Mouse (Mus musculus): ENCODE data around the gene Natd1.

Gene Natd1

DNA sequence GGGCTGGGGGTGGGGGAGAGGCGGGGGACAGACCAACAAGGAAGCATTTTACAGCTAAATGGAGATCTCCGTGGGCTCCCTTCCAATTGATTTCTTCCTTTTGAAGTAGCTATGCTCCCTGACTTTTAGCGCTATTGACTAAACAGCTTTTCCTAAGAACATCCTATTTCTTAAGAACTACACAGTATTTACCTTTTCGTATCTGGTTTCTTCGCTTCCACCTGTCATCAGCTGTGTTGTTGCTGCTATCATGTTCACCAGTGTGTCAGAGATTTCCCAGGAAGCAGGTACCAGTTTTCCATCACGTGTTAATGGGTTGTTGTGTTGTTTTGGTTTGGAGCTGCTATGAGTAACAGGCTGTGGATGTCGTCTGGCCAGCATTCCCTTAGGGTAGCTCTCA is at the start of gene Natd1:
TSS of gene Natd1 (minus strand) at position 260 of the 400 bp plus-strand sequence.
- DNase-seq = no peak

DNA sequence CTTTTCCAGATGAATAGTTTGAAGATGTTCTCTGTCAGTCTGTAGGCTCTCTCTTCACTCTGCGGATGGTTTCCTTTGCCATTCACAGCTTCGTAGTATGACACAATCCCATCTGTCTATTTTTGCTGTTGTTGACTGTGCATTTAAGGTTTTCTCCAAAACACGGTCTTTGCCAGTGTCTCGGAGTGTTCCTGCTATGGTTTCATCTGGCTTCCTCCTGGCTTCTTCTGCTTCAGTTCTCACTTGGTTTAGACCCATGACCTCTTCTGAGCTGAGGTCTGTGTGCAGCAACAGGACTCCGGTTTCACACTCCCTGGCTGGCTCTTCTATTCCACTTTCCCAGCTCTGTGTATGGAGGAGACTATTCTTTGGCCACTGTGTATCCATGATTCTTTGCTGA is 48.2 kb upstream of the Natd1 start:
- no peak for DNase-seq

DNA sequence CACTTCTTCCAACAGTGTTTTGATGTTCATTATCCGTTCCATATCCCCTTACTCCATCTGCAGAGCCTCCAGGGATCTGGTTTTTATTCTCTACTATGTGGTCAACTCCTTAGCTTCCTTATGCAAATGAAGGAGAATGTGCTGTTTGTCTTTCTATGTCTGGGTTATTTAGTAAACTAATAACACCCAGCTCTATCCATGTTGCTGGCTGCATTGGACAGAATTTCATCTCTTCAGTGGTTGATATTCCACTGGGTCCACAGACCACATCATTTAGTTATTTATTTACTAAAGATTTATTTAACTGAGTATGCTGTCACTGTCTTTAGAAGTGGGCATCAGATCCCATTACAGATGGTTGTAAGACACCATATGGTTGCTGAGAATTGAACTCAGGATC is 46.6 kb upstream of the Natd1 start:
- DNase-seq = no peak

DNA sequence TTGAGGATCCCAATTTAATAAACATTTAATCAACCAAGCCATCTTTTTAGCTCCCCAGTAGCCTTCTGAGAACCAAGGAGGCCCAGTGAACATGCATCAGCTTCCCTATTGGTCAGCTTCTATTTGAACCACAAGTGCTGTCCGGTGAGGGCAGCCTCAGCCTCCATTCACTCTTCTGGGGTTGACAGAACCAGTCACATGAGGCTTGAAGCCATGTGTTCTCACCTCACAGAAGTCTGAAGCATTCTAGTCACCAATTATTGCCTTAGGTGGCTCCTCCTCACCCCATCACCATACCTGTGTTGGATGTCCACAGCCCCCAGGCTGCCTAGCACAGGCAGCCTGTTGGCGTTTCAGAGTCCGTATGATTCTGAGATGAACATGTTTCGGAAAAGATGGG is 44.4 kb upstream of the Natd1 start:
- no peak for DNase-seq

DNA sequence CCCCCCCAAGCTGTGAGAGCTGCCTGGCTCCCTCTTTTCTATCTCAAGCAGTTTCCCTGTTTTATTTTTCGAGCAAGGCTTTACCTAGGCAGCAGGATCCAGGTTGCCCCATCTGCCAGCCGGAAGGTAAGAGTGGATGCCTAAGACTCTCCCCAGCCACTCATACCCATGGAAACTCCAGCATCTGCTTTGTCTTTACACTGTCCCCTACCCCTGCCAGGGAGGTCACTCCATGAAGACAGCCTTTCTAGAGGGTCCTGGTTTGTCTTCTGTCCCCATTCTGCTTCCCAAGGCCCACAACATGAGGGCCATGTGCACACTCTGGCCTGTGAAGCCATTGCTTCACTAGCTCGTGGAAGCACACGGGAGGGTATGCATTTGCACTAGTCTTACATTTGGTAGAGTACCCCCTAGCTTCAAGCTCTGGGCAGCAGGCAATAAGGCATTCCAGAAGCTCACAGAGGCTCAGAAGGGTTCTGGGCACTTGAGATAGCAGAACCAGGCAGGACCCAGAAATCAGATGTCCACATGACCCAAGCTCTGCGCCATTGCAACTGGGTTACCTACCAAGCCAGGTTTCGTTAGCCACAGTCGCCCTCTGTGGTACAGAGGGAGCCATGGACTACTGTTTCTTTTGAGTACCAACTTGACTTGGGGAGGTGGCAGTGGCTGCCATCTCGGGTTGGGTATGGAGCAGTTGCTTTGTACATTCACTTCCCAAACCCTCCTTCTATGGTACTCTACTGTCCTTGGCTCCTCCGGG is 41.3 kb upstream of the Natd1 start:
- no peak for DNase-seq

DNA sequence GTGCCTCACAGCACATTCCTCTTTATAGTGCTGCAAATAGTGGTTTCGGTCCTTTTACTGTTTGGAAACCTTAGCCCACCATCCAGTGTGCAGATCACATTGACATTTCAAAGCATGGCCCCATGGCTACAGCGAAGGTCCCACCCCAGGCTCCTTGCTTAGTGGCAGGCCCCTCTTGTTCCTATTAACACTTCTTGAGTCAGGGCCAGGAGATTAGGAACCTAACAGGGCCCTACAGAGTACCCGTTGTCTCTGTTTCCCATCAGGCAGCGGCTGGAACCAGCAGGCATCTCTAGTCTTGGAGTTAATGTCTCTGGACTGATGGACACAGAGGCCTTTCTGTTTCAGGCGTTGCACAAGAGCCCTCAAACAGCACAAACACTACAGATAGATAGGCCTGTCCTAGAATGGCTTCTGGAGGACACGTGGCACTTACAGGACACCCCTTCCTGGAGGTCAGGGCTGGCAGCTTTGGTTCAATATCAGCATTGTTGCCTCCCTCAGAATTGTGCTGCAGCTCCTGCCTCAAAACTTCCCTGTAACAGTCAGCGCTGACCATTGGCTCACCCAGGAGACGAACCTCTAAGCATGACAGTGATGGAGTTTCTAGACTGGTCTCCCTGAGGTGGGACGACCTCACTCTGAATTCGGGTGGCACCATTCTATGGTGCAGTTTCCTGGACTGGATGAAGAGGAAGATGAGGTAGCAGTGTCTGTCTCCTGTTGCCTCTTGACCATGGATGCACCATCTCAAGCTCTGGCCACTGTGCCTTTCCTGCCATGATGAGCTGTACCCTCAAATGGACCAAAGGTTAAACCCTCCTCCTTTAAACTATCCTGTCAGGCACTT is 39.9 kb upstream of the Natd1 start:
- DNase-seq = no peak

DNA sequence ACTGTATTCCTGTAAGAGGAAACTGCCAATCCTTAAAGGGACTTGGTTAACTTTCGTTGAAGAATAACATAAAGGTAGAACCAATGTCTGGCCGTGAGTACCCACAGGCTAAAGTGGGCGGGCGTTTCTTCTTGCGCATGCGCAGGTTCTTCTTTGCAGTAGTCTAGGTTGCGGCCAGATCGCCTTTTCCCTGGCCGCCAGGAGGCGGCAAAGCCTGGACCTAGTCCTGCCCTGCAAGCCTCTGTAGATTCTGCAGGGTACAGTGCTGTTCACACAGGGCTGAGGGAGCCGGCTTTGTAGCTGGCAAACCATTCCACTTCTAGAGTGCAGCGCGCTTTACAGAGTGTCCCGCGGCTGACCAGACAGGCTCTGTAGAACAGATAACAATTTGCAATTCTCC is 39.3 kb upstream of the Natd1 start:
- DNase-seq = peak; percentile 84

DNA sequence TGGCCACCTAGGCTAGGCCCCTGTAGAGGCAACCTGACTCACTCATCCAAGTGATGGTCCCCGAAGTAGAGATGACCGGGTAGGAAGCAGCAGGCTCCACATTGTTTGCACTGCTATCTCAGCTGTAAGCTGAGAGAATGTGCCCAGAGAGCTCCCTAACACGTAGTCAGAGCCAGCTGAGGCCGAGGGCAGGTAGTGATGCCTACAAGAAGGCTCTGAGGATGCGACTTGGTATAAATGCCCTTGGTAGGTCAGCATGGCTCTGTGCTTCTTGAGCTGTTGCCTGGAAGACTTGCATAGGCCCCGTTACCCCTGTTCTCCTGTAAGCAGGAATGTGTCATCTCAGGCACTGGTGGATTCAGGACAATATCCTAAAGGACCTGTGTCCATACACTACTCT is 38.4 kb upstream of the Natd1 start:
- no peak for DNase-seq

DNA sequence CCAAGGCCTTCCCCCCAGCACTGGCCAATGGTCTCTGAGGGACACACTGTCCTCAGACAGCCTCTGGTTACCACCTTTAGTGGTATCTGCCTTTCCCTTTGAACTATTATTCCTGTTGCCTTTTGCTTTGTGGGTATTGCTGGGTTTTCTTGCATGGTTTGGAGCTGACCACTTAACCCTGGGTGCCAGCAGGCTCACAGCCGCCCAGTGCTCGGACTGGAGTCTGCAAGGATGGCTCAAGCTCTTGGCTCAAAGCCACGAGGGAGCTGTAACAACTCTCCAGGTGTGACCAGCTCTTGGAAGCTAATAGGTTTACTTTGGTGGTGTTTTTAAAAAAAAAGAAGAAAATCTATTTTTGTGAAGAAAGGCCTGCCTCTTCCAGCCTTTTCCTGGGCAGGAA is 37.8 kb upstream of the Natd1 start:
- DNase-seq = no peak

DNA sequence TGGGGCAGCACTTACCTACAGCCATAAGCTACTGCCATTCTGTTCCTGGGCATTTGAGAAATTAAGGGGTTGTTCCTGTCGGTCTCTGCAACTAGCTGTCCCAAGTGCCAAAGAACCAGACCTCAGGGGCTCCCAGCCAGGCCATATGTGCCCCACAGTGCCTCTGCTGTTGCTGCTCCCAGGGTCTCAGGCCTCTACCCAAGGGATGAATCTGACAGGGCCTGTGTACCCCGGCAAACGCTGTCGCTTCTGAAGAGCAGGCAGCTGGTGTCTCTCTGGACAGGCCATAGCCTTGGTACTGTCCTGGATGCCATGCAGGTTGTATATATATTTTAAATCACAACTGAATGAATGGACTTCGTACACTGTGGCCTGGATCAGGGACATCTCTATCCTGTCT is 37.3 kb upstream of the Natd1 start:
- no peak for DNase-seq

DNA sequence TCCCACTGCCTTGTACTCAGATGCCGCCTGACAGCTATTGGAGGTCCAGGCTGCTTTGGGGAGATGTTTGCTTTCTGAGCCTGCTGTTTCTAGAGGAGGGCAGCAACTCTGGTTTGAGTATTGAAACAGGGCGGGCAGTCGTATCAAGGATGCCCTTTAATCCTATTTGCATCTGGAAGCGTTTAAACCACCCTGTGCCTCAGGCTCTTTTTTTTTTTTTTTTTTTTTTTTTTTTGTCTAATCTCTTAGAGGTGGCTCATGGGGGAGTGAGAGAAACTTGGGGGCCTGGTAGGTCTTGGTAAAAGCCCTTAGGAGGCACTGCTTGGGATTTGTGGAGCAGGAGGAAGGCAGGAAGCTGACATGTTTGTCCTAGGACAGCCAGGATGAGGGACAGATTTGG is 30.5 kb upstream of the Natd1 start:
- no peak for DNase-seq

DNA sequence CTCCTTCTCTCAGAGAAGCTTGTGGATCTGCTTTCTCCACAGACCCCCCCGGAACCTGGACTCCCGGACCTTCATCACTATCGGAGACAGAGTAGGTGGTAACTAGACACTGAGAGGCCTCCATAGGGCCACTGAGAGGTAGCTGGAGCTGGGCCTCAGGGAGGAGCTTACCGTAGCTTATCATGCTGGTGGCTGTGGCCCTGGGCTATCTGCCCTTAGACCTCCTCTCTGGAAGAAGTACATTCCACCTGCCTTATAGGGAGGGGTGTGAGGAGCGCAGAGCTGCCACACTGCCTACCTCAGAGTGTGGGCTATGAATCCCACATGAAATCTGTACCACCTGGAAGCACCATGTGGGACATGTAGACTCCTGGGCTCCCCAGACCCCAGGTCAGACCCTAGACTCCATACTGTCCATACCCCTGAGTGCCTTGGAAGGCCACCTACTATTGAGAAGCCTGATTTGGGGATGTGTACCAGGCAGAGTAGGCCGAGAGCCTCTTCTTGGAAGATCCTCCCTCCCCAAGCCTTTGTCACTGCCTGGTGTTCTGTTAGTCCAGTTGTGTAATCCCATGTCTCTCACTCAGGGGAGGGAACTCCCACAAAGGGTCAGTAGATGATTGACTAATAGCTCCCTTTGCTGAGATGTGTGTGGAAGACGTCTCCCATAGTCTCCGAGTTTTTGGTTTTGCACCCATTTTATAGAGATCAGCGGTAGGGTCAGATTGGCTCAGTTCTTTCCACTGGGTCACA is 27.9 kb upstream of the Natd1 start:
- DNase-seq = no peak

DNA sequence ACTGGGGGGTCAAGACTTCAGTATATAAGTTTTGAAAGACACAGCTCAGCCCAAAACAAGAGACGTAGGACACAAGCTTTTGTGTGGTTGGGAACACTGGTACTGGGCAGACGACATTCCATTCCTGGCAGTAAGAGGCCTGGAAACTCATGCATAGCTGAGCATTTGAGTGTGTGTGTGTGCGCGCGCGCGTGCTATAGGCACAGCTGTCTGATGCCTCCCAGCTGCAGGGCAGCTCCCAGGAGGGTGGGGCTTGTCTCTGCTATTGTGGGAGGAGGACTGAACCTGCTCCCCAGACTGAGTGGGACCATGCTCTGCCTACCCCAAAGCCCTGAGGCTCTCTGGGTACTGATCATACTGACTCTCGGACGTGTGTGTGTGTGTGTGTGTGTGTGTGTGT is 26.8 kb upstream of the Natd1 start:
- DNase-seq = no peak

DNA sequence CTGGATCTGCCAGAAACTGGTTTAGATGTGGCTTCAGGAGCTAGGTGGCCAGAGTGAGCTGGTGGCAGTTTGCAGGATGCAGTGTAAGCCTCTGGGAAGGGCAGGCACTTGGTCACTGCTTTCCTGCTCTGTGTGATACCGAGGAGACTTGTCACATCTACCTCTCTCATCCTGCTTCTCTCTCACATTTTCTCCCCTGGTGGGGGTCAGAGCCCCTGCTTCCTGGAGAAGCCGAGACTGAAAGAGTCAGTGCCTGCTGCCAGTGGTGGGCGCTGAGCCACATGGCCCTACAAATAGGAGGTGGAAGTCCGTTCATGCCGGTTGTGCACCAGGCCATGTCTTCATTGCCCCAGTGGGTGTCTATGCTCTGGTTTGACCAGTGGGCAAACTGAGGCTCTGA is 26.0 kb upstream of the Natd1 start:
- no peak for DNase-seq

DNA sequence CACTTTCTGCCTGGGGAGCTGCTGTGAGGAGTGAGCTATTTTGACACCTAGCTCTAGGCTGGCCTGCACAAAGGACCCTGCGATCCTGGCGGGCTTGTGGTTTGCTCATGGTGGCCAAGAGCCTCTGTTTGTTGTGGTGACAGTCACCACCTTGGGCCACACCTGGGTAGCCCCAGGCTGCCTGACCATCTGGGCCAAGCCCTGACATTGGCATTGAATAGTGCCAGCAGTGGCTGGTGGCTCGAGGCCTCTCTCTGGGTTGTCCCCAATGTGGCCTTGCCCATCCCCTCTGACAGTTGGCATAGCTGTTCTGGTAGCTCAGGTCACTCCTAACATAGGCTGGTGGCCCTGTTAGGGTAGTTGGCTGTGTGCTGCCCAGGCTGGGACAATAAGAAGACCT is 24.9 kb upstream of the Natd1 start:
- no peak for DNase-seq

DNA sequence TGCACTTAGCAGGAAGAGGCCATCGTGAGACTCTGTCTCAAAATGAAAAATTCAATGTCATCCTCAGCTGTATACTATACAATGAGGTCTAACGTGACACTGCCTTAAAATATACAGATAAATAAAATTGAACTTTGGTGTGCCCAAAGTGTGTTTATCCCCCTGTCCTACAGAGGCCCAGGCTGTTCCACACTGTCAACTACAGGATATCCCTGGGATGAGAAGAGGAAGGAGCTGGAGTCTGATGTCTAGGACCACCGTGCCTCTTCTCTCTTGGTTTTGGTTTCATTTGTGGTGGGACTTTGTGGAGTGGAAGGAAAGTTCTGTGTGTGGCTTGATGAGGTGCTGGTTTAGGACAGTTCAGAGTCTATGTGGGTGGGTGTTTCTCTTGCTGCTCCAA is 23.1 kb upstream of the Natd1 start:
- DNase-seq = no peak

DNA sequence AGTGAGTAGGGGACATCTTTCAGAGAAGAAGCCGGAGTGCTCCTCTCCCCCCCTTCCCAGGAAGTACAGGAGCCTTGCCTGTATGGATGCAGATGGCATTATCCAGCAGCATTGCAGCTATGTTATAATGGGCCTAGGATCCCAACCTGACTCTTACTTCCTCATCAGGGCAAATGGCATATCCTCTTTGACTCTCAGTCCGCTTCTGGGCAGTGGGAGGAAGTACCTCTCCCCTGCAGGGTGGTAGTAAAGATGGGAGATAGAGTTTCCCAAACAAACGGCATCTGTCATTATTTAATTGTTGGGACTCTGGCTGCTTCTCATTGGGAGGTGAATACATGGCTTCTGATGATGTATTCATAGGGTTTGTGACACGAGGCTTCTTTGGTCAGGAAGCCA is 21.4 kb upstream of the Natd1 start:
- DNase-seq = no peak

DNA sequence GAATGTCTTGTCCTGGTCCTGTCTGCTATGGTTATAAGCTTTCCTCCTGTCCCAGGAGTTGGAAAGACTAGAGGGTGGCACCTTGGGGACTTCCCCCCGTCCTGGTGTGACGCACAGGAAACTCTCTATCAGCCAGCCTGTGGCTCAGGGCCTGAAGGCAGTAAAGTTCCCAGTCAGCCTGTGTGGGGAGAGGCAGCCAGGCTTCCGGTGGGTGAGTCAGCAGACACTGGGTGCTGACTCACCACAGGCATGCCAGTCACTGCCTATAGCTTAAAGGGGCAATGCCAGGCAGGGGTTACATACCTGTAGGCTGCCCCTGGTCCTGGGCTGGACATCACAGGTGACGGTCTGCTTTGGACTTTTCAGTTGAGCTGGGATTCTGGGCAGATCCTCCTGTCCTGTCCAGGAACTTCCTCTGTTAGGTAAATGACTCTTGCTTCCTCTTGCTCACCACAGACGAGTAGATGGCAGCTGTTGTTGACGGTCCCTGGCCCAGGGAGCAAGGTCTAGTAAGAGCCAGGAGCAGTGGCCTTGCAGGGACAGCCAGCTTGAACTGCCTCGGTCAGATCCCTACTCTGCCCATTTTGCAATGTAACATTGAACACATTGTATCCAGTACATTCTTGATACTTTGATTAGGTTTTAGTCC is 20.9 kb upstream of the Natd1 start:
- DNase-seq = no peak

DNA sequence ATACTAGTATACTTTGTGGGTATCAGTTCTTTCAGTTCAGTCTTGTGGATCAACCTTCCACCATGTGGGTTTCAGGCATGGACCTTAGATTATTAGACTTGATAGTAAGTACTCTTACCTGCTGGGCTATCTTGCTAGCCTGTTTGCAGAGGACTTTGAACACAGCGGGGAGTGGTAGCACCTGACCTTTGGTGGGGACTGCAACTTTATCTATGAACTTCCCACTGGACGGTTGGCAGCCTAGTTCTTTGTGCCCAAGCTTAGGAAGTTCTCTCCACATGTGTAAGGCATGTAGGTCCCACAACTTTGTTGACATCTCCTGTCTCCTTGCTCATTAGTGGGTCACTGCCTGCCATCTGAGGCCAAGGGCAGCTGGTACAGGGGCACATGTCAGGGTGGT is 20.2 kb upstream of the Natd1 start:
- no peak for DNase-seq

DNA sequence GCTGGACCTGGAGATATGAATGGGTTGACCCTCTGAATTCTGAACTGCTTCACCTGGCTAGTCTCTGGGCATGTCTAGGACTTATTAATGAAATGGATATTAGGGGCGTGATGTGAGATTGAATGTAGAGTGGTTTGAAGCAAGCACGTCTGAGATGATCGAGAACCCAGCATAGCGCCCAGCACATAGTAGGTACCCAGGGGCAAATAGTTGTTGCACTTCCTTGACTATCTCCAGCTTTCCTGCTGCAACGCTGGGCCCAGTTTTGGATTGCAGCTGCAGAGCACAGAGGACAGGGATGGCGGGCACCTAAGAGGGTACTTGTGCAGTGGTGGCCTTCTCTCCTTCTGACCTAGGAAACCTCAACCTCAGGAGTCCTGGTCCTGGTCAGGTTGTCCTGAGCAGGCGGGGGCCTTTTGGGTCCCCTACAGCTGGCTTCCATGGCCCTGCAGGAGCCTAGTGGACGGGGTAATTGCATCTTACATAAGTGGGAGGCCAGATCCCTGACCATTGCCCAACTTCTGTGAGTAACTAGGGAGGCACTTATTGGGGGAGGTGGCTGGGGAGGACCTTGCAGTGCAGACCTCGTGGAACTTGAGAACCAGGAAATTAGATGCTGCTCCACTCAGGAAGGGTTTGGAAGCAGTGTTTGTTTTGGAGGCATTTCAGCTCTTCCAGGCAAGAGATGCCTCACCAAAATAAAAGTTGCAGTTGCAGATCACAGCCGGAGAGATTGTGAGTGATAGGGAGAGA is 18.8 kb upstream of the Natd1 start:
- DNase-seq = no peak

DNA sequence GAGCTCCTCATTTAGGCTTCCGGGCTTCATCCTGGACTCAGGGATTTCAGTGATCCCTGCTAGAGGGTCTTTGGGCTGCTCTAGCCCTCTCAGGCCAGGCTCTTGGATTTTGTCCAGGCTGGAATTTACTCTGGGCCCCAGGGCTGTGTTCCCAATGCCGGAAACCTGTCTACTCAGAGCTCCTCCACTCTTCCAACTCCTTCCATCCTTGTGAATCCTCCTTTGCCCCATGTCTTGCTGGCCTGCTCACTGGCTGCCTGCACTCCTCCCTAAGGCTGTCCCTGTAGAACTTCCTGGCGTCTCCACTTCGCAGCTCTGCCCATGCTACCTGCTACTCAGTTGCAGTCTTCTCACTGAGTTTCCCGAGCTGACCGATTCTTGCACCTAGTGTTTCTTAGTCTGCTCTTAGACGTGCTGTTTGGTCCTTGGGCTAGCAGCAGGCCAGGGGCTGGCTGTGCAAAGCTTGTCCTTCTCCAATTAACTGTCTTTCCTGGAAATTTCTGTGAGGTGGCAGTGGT is 18.0 kb upstream of the Natd1 start:
- DNase-seq = no peak

DNA sequence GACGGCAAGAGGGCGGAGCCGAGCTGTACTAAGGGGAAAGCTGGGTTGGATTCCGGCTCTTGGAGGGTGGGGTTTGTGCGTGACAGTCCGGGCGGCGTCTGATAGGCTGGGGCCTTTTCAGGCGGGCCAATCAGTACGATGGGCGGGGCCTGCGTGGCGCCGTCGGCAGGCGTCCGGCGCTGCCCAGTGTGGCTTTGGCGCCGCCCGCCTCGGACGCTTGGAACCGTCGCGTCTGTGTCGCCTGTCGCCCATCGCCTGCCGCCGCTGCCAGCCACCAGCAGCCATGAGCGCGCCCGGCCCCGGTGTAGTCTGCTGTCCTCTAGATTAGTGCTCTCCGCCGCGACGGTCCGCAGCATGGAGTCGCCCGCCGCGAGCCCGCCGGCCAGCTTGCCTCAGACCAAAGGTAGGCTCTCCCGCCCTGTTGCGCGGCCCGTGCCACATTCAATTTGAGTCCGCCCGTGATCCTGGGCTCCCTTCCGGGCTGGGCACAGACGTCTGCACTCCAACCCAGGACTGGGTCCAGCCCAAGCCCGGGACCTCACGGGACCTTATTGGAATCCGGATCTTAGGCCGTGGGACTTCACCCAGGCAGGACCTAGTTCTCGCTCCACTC is 17.4 kb upstream of the Natd1 start, which contains the start of gene Map2k3:
TSS of gene Map2k3 (plus strand) at position 165 of the 613 bp plus-strand sequence.
- DNase-seq = peak; percentile 91

Data from right cerebral cortex, postnatal 4 days (tissue).